Mouse (Mus musculus): ENCODE measurements around the gene Lrrc73.

Lrrc73 gene

DNA sequence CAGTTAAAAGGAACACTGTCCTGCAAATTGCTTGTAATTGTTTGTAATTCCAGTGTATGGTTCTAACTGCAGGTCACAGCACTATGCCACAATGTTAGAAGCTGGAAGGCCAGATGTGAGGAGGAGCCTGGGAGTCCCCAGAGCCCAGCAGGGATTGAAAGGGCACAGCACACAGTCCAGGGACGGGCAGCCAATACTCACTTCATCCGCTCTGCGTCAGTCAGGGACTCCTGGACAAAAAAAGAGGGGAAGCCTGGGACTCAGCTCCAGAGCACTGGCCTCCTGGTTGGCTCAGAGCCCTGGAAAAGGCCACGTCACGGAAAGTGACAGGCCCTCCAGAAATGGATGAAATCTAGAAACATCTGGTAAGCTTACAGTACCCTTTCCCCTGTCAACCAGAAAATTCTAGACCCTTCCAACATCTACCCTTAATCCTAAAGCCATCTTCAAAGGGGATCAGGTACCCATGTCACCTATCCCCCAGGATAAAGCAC is 8.9 kb downstream of the Lrrc73 start:
- no peak for DNase-seq (ENCODE audit: low read depth, low spot score)

- no peak for DNase-seq (ENCODE audit: low read depth, low spot score)
Observed at GRCm38 (mm10) chr17:46265502-46265901, 12.2 kb downstream of the Lrrc73 start.

DNA sequence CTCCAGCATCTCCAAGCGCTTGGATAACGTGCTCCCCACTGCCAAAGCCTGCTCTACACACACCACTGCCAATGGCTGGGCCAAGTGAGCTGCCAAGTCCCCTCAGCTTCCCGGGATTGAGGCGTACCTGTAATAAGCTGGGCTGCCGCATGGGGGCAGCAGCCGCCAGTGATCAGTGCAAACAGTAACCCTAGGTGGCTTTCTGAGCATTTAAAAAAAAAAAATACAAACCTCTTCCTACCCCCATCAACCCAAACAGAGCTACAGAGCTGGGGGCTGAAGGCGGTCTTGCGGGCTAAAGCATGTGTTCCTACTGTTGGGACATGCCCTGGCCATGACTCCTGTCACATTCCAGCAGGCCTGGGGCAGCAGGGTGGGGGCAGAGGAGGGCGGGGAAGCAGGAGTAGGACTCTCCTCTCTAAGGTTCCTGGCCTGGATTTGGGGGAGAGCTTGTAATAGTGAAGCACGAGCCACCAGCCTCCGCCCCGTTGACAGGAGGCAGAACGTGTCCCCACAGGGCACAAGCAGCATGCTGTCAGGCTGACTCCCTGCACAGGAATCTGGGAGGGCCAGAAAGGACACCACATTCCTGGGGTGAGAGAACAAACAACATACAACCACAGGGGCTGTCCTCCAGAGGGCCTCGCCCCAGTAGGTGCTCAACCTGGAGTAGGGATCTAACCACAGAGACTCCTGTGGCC is 12.7 kb downstream of the Lrrc73 start:
- peak; percentile 71 for DNase-seq (ENCODE audit: low read depth, low spot score)

GRCm38 (mm10) chr17:46266986-46267385 is 13.7 kb downstream of the Lrrc73 start:
- no peak for DNase-seq (ENCODE audit: low read depth, low spot score)

- no peak for DNase-seq (ENCODE audit: low read depth, low spot score)
Observed at GRCm38 (mm10) chr17:46267511-46267910, 14.2 kb downstream of the Lrrc73 start.

GRCm38 (mm10) chr17:46268026-46268720 is 14.8 kb downstream of the Lrrc73 start:
- DNase-seq (ENCODE audit: low read depth, low spot score): no peak

DNA sequence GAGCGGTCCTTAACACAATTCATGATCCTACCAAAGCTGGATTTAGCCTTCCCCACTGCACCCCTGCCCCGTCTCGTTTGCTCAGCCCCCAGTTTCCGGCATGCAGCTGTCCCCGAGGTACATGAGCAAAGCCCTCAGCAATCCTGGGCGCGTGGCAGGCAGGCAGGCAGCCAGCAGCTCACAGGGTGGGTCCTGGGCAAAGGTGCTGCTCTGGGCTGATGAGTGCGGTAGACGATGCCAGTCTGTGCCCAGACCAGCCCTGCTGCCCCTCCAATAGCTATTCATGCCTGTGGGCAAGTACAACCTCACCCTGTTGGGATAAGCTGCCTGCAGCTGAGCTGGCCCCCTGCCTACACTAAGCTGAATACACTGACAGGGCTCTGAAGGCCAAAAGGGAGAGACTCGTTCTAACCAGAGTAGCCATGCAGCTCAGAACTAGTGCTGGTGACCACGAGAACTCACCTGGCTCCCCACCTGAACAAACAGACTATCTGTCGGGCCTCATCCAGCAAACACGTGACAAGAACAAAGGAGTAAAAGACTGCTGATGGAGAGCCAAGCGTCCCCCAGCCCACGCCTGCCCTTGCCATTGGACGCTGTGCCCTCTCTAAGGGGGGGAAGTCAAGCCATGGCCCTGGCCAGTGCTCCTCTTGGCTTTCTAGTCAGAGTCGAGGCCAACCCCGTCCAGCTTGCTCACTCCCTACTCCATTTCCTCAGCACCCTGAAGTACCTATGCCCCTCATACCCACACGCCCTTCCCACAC is 16.6 kb downstream of the Lrrc73 start:
- DNase-seq (ENCODE audit: low read depth, low spot score): no peak

GRCm38 (mm10) chr17:46272058-46272457 is 18.7 kb downstream of the Lrrc73 start:
- no peak for DNase-seq (ENCODE audit: low read depth, low spot score)

DNA sequence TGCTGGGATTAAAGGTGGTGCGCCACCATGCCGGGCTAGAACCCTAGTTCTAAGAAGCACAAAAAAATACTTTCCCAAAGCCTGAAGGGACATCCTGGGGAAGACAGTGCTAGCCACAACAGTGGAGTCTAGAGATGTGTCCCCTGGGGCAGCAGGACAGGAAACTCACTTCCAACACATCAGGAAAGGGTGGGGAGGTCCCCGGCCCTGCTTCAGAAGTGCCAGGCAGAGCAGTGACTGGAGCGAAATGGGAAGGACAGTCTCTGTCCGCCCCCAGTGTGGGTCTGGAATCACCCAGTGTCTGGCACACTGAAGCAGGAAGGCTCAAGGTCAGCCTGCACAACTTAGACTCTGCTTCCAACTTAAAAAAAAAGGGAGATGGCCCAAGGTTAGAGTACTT is 19.3 kb downstream of the Lrrc73 start:
- DNase-seq (ENCODE audit: low read depth, low spot score): no peak

DNA sequence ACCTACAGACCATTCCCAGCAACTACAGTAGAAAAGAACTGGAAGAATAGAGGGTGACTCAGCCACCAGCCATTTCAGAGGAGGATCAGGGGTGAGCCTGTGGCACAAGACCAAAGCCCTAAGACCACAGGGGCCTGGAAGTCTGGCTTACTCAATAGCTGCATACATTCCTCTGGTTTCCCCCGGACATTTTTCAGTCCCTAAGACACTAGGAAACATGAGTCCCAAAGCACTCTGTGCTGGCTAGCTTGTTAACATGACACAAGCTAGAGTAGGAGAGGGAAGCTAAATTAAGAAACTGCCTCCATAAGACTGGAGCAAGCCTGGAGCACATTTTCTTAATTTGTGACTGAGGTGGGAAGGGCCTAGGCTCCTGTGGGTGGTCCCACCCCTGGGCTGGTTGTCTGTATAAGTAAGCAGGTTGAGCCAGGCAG is 20.5 kb downstream of the Lrrc73 start:
- DNase-seq (ENCODE audit: low read depth, low spot score): no peak

DNA sequence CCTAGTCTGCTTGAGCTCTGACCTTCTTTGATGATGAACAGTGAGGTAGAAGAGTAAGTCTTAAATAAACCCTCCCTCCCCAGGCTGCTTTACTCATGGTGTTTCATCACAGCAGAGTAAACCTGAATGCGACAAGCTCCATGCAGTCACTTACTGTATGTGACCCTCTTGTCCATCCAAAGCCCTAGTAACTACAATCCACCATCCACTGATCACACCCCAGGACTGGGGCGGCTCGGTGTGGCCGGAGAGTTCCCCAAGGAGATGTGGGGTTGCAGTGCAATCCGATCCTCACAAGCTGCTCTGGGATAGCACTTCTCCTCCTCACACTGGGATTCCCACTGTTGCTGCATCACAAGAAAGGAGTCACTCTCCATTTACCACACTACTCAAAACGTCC is 21.1 kb downstream of the Lrrc73 start:
- DNase-seq (ENCODE audit: low read depth, low spot score): no peak

- no peak for DNase-seq (ENCODE audit: low read depth, low spot score)
Observed at GRCm38 (mm10) chr17:46275034-46275433, 21.7 kb downstream of the Lrrc73 start.

GRCm38 (mm10) chr17:46275506-46275905 is 22.2 kb downstream of the Lrrc73 start:
- no peak for DNase-seq (ENCODE audit: low read depth, low spot score)

DNA sequence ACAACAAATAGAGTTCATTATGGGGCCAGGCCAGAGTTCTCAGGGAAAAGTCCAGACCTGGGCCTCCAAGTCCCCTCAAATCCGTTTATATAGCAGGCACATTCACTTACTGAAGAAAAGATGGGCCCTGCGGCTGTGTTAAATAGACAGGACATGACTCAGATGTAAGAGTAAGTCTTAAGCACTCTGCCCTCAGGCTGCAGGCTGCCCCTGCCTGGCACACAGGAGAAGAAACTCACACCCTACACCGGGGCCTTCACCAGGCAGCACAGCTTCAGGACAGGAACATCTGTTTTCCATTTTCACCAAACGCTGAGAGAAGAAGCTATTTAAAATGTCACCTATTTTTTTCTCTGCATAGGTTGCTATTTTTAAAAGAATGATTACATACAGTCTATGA is 24.3 kb downstream of the Lrrc73 start:
- no peak for DNase-seq (ENCODE audit: low read depth, low spot score)

DNA sequence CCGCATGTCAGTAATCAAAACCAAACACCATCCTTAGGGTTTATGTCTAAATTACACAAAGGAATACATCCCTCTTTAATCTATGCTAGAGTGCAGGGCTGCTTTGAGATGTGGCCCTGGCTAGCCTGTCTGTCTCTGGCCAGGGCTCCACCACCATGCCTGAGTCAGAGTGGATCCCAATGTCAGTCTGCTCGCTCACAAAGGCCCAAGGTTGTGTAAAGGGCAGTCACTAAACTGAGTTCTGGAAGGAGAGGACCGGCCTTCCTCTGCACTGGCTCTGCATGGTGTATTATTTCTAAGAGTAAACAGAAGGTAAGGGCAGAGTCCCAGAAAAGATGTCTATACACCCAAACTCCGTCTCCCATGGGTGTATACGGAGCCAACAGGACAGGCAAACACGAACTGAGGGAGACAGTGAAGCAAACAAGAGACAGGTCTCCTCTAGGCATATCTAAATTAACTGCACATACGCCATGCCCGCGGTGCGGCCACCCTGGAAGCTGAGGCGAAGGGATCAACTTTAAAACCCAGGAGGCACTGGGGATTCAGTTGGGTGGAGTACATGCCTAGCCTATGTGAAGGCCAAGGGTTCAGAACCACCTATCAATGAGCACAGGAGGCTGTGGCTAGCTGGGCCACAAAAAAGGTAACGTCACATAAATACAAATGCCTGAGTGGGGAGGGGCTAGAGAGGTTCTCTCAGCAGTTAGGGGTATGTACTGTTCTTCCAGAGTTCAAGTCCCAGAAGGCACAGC is 24.9 kb downstream of the Lrrc73 start:
- DNase-seq (ENCODE audit: low read depth, low spot score): no peak

DNA sequence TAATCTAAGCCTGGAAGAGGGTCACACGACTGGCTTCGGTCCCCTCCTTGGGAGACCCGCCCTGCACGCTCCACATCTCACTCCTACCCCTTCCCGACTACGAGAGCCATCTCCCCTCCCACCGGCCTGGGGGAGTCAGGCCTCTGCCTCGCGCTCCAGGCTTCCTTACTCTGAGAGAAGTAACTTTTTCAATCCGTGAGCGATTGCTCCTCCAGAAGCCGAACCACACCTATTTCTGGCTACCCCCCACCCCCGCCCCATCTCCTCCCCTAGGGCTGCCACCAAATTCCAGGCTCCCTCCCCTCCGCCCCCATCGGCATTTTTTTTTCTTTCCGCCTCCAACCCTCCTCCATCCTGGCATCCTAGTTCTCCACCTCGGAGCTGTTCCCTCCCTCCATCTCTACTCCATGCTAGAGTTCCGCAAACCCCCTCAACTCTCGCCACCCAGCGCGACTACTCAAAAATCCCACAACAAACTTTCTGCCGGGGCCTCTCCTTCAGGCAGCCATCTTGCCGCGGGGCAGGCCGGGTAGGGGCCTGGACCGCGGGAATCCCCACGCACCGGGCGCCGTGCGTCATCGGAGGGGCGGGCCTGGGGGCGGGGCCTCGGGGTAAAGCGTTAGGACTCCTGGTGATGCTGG is 29.3 kb downstream of the Lrrc73 start, which contains the start of gene Tjap1:
Gene Tjap1, minus strand, starts transcription at position 544 of the 641 bp plus-strand sequence.
- peak; percentile 90 for DNase-seq (ENCODE audit: low read depth, low spot score)

GRCm38 (mm10) chr17:46283140-46283539 is 29.8 kb downstream of the Lrrc73 start:
- DNase-seq (ENCODE audit: low read depth, low spot score): no peak

- no peak for DNase-seq (ENCODE audit: low read depth, low spot score)
Observed at GRCm38 (mm10) chr17:46283911-46284310, 30.6 kb downstream of the Lrrc73 start.

DNA sequence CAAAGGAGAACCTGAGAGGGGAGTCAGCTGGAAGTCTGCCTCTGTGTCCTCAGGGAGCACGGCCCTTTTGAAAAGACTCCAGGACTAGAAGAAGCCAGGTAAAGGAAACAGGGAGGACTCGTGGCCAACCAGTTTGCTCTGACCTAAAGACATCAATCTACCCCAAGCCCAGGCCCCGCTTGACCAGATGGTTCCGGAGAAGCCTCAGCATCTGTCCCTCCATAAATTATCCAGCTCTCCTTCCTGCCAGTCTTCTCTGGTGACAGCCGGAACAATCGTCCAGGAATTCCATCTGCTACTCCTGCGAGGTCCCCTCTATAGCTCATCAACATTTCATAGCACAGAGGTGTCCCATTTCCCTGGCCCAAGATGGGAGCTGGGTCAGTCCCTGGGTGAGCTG is 31.3 kb downstream of the Lrrc73 start:
- DNase-seq (ENCODE audit: low read depth, low spot score): no peak

DNA sequence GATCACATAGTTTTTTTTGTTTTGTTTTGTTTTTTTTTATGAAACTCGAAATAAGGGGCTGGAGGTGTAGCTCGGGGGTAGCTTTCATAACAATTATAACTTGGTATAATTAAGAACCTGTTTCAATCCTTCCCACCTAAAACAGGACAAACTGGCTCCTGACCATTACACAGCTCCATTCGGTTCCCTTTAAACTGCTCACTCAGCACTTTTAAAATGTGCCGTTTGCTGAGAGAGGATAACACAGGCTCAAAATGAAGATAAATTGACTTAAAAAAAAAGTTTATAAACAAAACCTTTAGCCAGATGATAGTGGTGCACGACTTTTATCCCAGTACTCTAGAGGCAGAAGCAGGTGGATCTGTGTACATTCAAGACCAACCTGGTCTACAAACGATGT is 32.1 kb downstream of the Lrrc73 start:
- DNase-seq (ENCODE audit: low read depth, low spot score): no peak

DNA sequence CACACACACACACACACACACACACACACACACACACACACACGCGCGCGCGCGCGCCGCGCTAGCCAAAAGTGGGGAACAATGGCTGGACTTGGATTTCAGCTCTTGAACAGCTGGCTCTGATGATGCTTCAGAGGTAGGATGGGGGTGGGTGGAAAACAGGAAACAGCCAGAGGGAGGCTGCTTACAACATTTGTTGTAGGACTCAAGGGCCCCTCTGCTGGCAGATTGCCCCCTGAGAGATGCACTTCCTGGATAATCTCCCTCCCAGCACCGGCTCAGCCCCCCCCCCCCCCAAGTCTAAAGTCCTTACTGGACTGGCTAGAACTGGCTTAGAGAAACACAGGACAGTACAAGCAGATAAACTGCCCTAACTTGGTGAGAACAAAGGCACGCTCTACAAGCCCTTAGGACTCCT is 34.4 kb downstream of the Lrrc73 start:
- DNase-seq (ENCODE audit: low read depth, low spot score): peak; percentile 66

All from ES-CJ7 (cell line).